8 mouse cellular contexts compared by ENCODE assay signal in genomic region chr15:80799634-80800137, GRCm38 (mm10).
DNase-seq lines count a peak whose midpoint lies in the region; ATAC-seq lines count a peak whose summit lies in the region.

No protein-coding gene starts in this region.

- peak; percentile 59; the same call in 1 of the 2 replicates for ATAC-seq in hindbrain, embryonic 15.5 days (ENCODE audit: low FRiP score, low read depth)
- no peak for ATAC-seq in limb, embryonic 11.5 days (ENCODE audit: insufficient number of reproducible peaks, low FRiP score, low TSS enrichment, low read depth)
- peak; percentile 54 for ATAC-seq in midbrain, embryonic 14.5 days (ENCODE audit: low FRiP score, low TSS enrichment)

- H3K36me3 ChIP-seq in forebrain, embryonic 10.5 days (replicated peaks), result no peaks in the 10 kb centered on the region
- H3K36me3 ChIP-seq in hindbrain, embryonic 15.5 days, result no peaks in the 10 kb centered on the region
- H3K36me3 ChIP-seq in limb, embryonic 11.5 days (ENCODE audit: control insufficient read depth, insufficient read depth, low read length), result no peaks in the 10 kb centered on the region
- H3K36me3 ChIP-seq in midbrain, embryonic 14.5 days (ENCODE audit: control insufficient read depth, insufficient read depth, low read length), result no peaks in the 10 kb centered on the region

- peak overlapping the region; percentile 93 for H3K27ac ChIP-seq in forebrain, embryonic 10.5 days
- peak overlapping the region; percentile 91 for H3K27ac ChIP-seq in hindbrain, embryonic 15.5 days (replicated peaks)
- H3K27ac ChIP-seq in limb, embryonic 11.5 days (replicated peaks; ENCODE audit: low read depth, low read length), result no peak overlapping the region; the same call in 1 of the 2 replicates
- H3K27ac ChIP-seq in midbrain, embryonic 14.5 days (replicated peaks; ENCODE audit: low read depth, low read length), result peak overlapping the region; percentile 82

- H3K4me1 ChIP-seq in forebrain, embryonic 10.5 days, result peaks cover 49% of the 10 kb centered on the region
- peaks cover 46% of the 10 kb centered on the region for H3K4me1 ChIP-seq in hindbrain, embryonic 15.5 days (replicated peaks)
- H3K4me1 ChIP-seq in limb, embryonic 11.5 days (ENCODE audit: control insufficient read depth, insufficient read depth, low read length), result peaks cover 12% of the 10 kb centered on the region
- H3K4me1 ChIP-seq in midbrain, embryonic 14.5 days (ENCODE audit: control insufficient read depth, insufficient read depth, low read length), result peaks cover 38% of the 10 kb centered on the region

- peak; percentile 92 for DNase-seq in heart, adult 11 months
- DNase-seq in heart, postnatal 25 days (ENCODE audit: low spot score), result no peak
- peak; percentile 64 for DNase-seq in brain, embryonic 18.5 days (ENCODE audit: low read depth, low spot score)
- DNase-seq in forebrain, embryonic 10.5 days (ENCODE audit: extremely low spot score, low spot score), result peak; percentile 73
- peak; percentile 71 for DNase-seq in limb, embryonic 11.5 days (ENCODE audit: low spot score)
- peak; percentile 84 for DNase-seq in midbrain, embryonic 14.5 days
- DNase-seq in telencephalon, adult 2 months (ENCODE audit: low read depth, low spot score), result peak; percentile 48

- H3K4me2 ChIP-seq in hindbrain, embryonic 15.5 days, result peak overlapping the region; percentile 63
- peak overlapping the region; percentile 58 for H3K4me2 ChIP-seq in limb, embryonic 11.5 days (ENCODE audit: low read depth, severe bottlenecking)
- H3K4me2 ChIP-seq in midbrain, embryonic 14.5 days (ENCODE audit: low read length), result peak overlapping the region; percentile 70

- H3K27me3 ChIP-seq in forebrain, embryonic 10.5 days (ENCODE audit: poor library complexity, severe bottlenecking), result no peaks in the 10 kb centered on the region
- no peaks in the 10 kb centered on the region for H3K27me3 ChIP-seq in hindbrain, embryonic 15.5 days
- no peaks in the 10 kb centered on the region for H3K27me3 ChIP-seq in limb, embryonic 11.5 days (ENCODE audit: control insufficient read depth, insufficient read depth, low read length)
- H3K27me3 ChIP-seq in midbrain, embryonic 14.5 days (ENCODE audit: control insufficient read depth, insufficient read depth, low read length), result no peaks in the 10 kb centered on the region

- H3K9ac ChIP-seq in hindbrain, embryonic 15.5 days, result peak overlapping the region; percentile 58
- H3K9ac ChIP-seq in limb, embryonic 11.5 days (ENCODE audit: low read length), result peak overlapping the region; percentile 80
- peak overlapping the region; percentile 80 for H3K9ac ChIP-seq in midbrain, embryonic 14.5 days (replicated peaks; ENCODE audit: low read length)

- peak overlapping the region; percentile 61 for H3K4me3 ChIP-seq in forebrain, embryonic 10.5 days
- peak overlapping the region; percentile 59 for H3K4me3 ChIP-seq in hindbrain, embryonic 15.5 days
- H3K4me3 ChIP-seq in limb, embryonic 11.5 days (ENCODE audit: low read depth, low read length), result peak overlapping the region; percentile 59
- peak overlapping the region; percentile 65 for H3K4me3 ChIP-seq in midbrain, embryonic 14.5 days (replicated peaks; ENCODE audit: low read depth, low read length)

- intact Hi-C loops in heart, postnatal 25 days (cut with DNase I), result loop anchor here (5.0 kb wide), 4 partner anchors 53 to 532 kb away; partner anchors contain the start of gene Adsl

- no peaks in the 10 kb centered on the region for H3K9me3 ChIP-seq in forebrain, embryonic 10.5 days
- no peaks in the 10 kb centered on the region for H3K9me3 ChIP-seq in hindbrain, embryonic 15.5 days
- H3K9me3 ChIP-seq in limb, embryonic 11.5 days (ENCODE audit: control insufficient read depth, low read length), result no peaks in the 10 kb centered on the region
- H3K9me3 ChIP-seq in midbrain, embryonic 14.5 days (ENCODE audit: control insufficient read depth, low read length), result no peaks in the 10 kb centered on the region

- WGBS in forebrain, embryonic 10.5 days, result 3% methylated on average over 10 of the region's 10 CpGs
- WGBS in hindbrain, embryonic 15.5 days, result under 1% methylated on average over 10 of the region's 10 CpGs
- under 1% methylated on average over 10 of the region's 10 CpGs for WGBS in limb, embryonic 11.5 days
- WGBS in midbrain, embryonic 14.5 days, result under 1% methylated on average over 10 of the region's 10 CpGs
